In genomic region chr9:110652963-110653654, GRCm38 (mm10) we compare ENCODE assay signal across 9 mouse cellular contexts. TPM values are rescaled to one million over a fixed set of nuclear protein-coding genes. Genes with fewer than 3 reads are reported as not detected.
DNase-seq lines count a peak whose midpoint lies in the region; ATAC-seq and TF ChIP-seq lines count a peak whose summit lies in the region.
"Had no signal": no experiment of that assay in that cellular context is flagged by ENCODE, and none has a peak within 500 bp of the region (broad histone marks: within the 10 kb centered on the region; RNA-seq: fewer than 3 reads in every experiment).

No protein-coding gene starts in this region.

- peaks cover 23 to 43% of the 10 kb centered on the region in 2 experiments for H3K4me1 ChIP-seq in heart, embryonic 14.5 days (ENCODE audit: control insufficient read depth in 2 of 2, insufficient read depth in 2 of 2, low read length in 2 of 2)
- peaks cover 3 to 15% of the 10 kb centered on the region in 2 experiments; a peak in 2 of 4 replicates for H3K4me1 ChIP-seq in ES-E14 (ENCODE audit: control insufficient read depth in 2 of 2, insufficient read depth in 2 of 2, low read length in 2 of 2, poor library complexity in 1 of 2)
- H3K4me1 ChIP-seq in hindbrain, embryonic 10.5 days (replicated peaks) = peaks cover 72% of the 10 kb centered on the region
- H3K4me1 ChIP-seq in midbrain, embryonic 10.5 days = peaks cover 76% of the 10 kb centered on the region

- in situ Hi-C loops in ES-E14 (cut with MboI; ENCODE audit: low sequenced_read_pairs in 2 of 2, unreplicated experiment in 2 of 2) = no loop called here

- peak overlapping the region; percentile 82 for H3K9ac ChIP-seq in heart, embryonic 14.5 days (ENCODE audit: low read length)
- H3K9ac ChIP-seq in ES-E14 (ENCODE audit: insufficient read depth, low read depth, low read length, poor library complexity, severe bottlenecking) = peak overlapping the region; percentile 38

- no peak for DNase-seq in heart, adult 8-10 months (ENCODE audit: low spot score)
- no peak for DNase-seq in ES-E14 (ENCODE audit: low read depth, low spot score)
- no peak for DNase-seq in hindbrain, embryonic 10.5 days (ENCODE audit: low spot score)
- no peak for DNase-seq in midbrain, embryonic 10.5 days (ENCODE audit: low spot score)
- no peak for DNase-seq in urinary bladder, postnatal 25 days (ENCODE audit: low spot score)
- DNase-seq in adrenal gland, postnatal 4 days (ENCODE audit: low spot score in 2 of 2) = no peak
- DNase-seq in urinary bladder, adult 2 months (ENCODE audit: low spot score) = no peak

- WGBS in heart, embryonic 14.5 days = 23% methylated on average over 14 of the region's 14 CpGs
- WGBS in hindbrain, embryonic 10.5 days = 20% methylated on average over 14 of the region's 14 CpGs
- WGBS in midbrain, embryonic 10.5 days = 21% methylated on average over 14 of the region's 14 CpGs

- no peaks in the 10 kb centered on the region for H3K27me3 ChIP-seq in heart, embryonic 14.5 days (ENCODE audit: control insufficient read depth, insufficient read depth, low read length)
- peaks cover 31% of the 10 kb centered on the region for H3K27me3 ChIP-seq in hindbrain, embryonic 10.5 days (ENCODE audit: insufficient read depth, poor library complexity, severe bottlenecking)
- H3K27me3 ChIP-seq in midbrain, embryonic 10.5 days (ENCODE audit: low read depth, poor library complexity, severe bottlenecking) = peaks cover 31% of the 10 kb centered on the region
- H3K27me3 ChIP-seq: Patski had no signal

- H3K4me2 ChIP-seq in heart, embryonic 14.5 days (ENCODE audit: low read length) = peak overlapping the region; percentile 98

- H3K9me3 ChIP-seq in heart, embryonic 14.5 days (ENCODE audit: control insufficient read depth, low read length) = no peaks in the 10 kb centered on the region
- no peaks in the 10 kb centered on the region for H3K9me3 ChIP-seq in ES-E14 (ENCODE audit: control insufficient read depth, insufficient read depth, low read depth, low read length)
- no peaks in the 10 kb centered on the region for H3K9me3 ChIP-seq in hindbrain, embryonic 10.5 days
- no peaks in the 10 kb centered on the region for H3K9me3 ChIP-seq in midbrain, embryonic 10.5 days (replicated peaks)

- H3K27ac ChIP-seq in heart, embryonic 14.5 days (replicated peaks in 1 of 2; ENCODE audit: control insufficient read depth in 1 of 2, insufficient read depth in 1 of 2, low read depth in 2 of 2, low read length in 2 of 2) = no peak overlapping the region
- H3K27ac ChIP-seq in ES-E14 (ENCODE audit: insufficient read depth, low read depth, low read length, poor library complexity, severe bottlenecking) = no peak overlapping the region
- H3K27ac ChIP-seq in hindbrain, embryonic 10.5 days = peak overlapping the region; percentile 86
- H3K27ac ChIP-seq in midbrain, embryonic 10.5 days (replicated peaks) = peak overlapping the region; percentile 84

- no peaks in the 10 kb centered on the region for H3K36me3 ChIP-seq in heart, embryonic 14.5 days (ENCODE audit: control insufficient read depth, insufficient read depth, low read length)
- no peaks in the 10 kb centered on the region for H3K36me3 ChIP-seq in ES-E14 (ENCODE audit: control insufficient read depth, insufficient read depth, low read length, poor library complexity, severe bottlenecking)
- no peaks in the 10 kb centered on the region for H3K36me3 ChIP-seq in hindbrain, embryonic 10.5 days
- H3K36me3 ChIP-seq in midbrain, embryonic 10.5 days = no peaks in the 10 kb centered on the region

- no peak for ATAC-seq in heart, embryonic 14.5 days (ENCODE audit: insufficient number of reproducible peaks, insufficient read depth, low FRiP score, low read depth)

- H3K4me3 ChIP-seq in heart, embryonic 14.5 days (ENCODE audit: control insufficient read depth in 1 of 2, insufficient read depth in 1 of 2, low read depth in 1 of 2, low read length in 2 of 2) = peak overlapping the region; percentile 64 to 77
- H3K4me3 ChIP-seq in ES-E14 (ENCODE audit: insufficient read depth in 1 of 2, low read depth in 1 of 2, low read length in 2 of 2, poor library complexity in 1 of 2, severe bottlenecking in 1 of 2) = peak overlapping the region; percentile 66 to 77
- H3K4me3 ChIP-seq in hindbrain, embryonic 10.5 days = peak overlapping the region; percentile 68
- H3K4me3 ChIP-seq in midbrain, embryonic 10.5 days = peak overlapping the region; percentile 63

TF ChIP-seq in ES-E14, 5 proteins besides CTCF, POLR2A, EP300 and RAD21:
- no peak for TF ChIP-seq ZNF384 (IDR thresholded peaks at IDR 0.05; ENCODE audit: low read depth, low read length)
- TF ChIP-seq ZC3H11A (IDR thresholded peaks at IDR 0.05; ENCODE audit: borderline replicate concordance, low read depth, low read length) = no peak
- no peak for TF ChIP-seq HCFC1 (IDR thresholded peaks at IDR 0.05; ENCODE audit: borderline replicate concordance, insufficient read depth, low read length)
TF ChIP-seq in ES-E14: peak in this region for 0.

RNA-seq across cellular contexts. Expression of gene Nbeal2, which starts 0.9 kb away (rescaled TPM):
- 2.4 and 2.7 TPM in 2 replicates for polyA plus RNA-seq in heart, embryonic 14.5 days (2014; fragmentation: Nextera tagmentation; extraction: Ambion mirVana)
- 10 to 100 TPM in 1 of 4 experiments, 1 to 10 TPM in 3; 5.8 to 10.8 (median 8.5) TPM for total RNA-seq in heart, adult 8-10 months (2022)
- 13.6 and 24.1 TPM in 2 replicates for total RNA-seq in ES-E14 (2012; rRNA removed)
- 1.4 and 1.7 TPM in 2 replicates for polyA plus RNA-seq in hindbrain, embryonic 10.5 days (2016; fragmentation: Nextera tagmentation; extraction: Ambion mirVana)
- 1.3 and 1.4 TPM in 2 replicates for polyA plus RNA-seq in midbrain, embryonic 10.5 days (2016; fragmentation: Nextera tagmentation; extraction: Ambion mirVana)
- 10 to 100 TPM in 1 of 2 experiments, 1 to 10 TPM in 1; 8.9 to 11.8 TPM for total RNA-seq in adrenal gland, postnatal 4 days (2021)
- 42.8 and 59.9 TPM in 2 replicates for polyA plus RNA-seq in urinary bladder, adult 2 months (2012; rRNA removed)

RNA-seq across cellular contexts. Expression of gene Ccdc12, which starts 3.2 kb away (rescaled TPM):
- 146 and 147 TPM in 2 replicates for polyA plus RNA-seq in heart, embryonic 14.5 days (2014; fragmentation: Nextera tagmentation; extraction: Ambion mirVana)
- total RNA-seq in heart, adult 8-10 months (2022) = 10 to 100 TPM; 56.2 to 69.2 (median 65.3) TPM
- total RNA-seq in ES-E14 (2012; rRNA removed) = 79.9 and 82.2 TPM in 2 replicates
- 173 and 180 TPM in 2 replicates for polyA plus RNA-seq in hindbrain, embryonic 10.5 days (2016; fragmentation: Nextera tagmentation; extraction: Ambion mirVana)
- 176 and 189 TPM in 2 replicates for polyA plus RNA-seq in midbrain, embryonic 10.5 days (2016; fragmentation: Nextera tagmentation; extraction: Ambion mirVana)
- total RNA-seq in adrenal gland, postnatal 4 days (2021) = 10 to 100 TPM; 65.9 to 74.9 TPM
- 119 and 152 TPM in 2 replicates for polyA plus RNA-seq in urinary bladder, adult 2 months (2012; rRNA removed)

RNA-seq across cellular contexts. Expression of gene Nradd, which starts 28.9 kb away (rescaled TPM):
- 8.4 and 12.2 TPM in 2 replicates for polyA plus RNA-seq in heart, embryonic 14.5 days (2014; fragmentation: Nextera tagmentation; extraction: Ambion mirVana)
- total RNA-seq in heart, adult 8-10 months (2022) = 1 to 10 TPM in 2 of 4 experiments, under 1 TPM in 2; 0.79 to 1.4 (median 0.97) TPM
- total RNA-seq in ES-E14 (2012; rRNA removed) = 65.5 and 83.8 TPM in 2 replicates
- 39.9 and 49.9 TPM in 2 replicates for polyA plus RNA-seq in hindbrain, embryonic 10.5 days (2016; fragmentation: Nextera tagmentation; extraction: Ambion mirVana)
- 36.8 and 45.4 TPM in 2 replicates for polyA plus RNA-seq in midbrain, embryonic 10.5 days (2016; fragmentation: Nextera tagmentation; extraction: Ambion mirVana)
- 10 to 100 TPM; 16.0 to 17.9 TPM for total RNA-seq in adrenal gland, postnatal 4 days (2021)
- 26.8 and 36.6 TPM in 2 replicates for polyA plus RNA-seq in urinary bladder, adult 2 months (2012; rRNA removed)

Comparison
In these comparisons a context has a peak if more than half of its experiments do, and no peak if none do; other contexts are left out.
1. H3K27ac ChIP-seq: peak in hindbrain, embryonic 10.5 days (single experiment) and midbrain, embryonic 10.5 days (single experiment); none in heart, embryonic 14.5 days (0 of 2) and ES-E14 (single experiment).
2. RNA of gene Nbeal2, which starts 0.9 kb away (polyA plus RNA-seq): 42.8 to 59.9 TPM in urinary bladder, adult 2 months; 2.4 to 2.7 TPM in heart, embryonic 14.5 days, 1.4 to 1.7 TPM in hindbrain, embryonic 10.5 days and 1.3 to 1.4 TPM in midbrain, embryonic 10.5 days; every median in the first group is over 10 times any median in the second.
3. Peak in every context shown above with its lines, with median percentiles within 50 percentile points of each other: H3K4me3 ChIP-seq.